Mouse (Mus musculus) adrenal gland, postnatal 4 days (tissue): ENCODE data around the gene Cldn6. TPM values are rescaled to one million over a fixed set of nuclear protein-coding genes. Genes with fewer than 3 reads are reported as not detected.

Experiments used
- DNase-seq, 2 experiments: peaks; one replicate each; pipeline ENCODE4 v3.0.0; 2021 to 2022; ENCODE audit warnings: low spot score in 2 of 2, mixed read lengths in 2 of 2
- long read RNA-seq, 2 experiments: library from polyadenylated mRNA; stranded (forward); transcript quantifications; one replicate each; pipeline ENCODE4 v2.0.0; 2021
- total RNA-seq, 2 experiments: library from RNA; stranded (reverse); gene quantifications; 2 replicates each; pipeline ENCODE4 v1.2.3; 2021

The Cldn6 gene
- total RNA-seq = 10 to 100 TPM in 1 of 2 experiments, not detected in 1; 12.1 TPM
- long read RNA-seq, experiment 1 = 0 reads
- long read RNA-seq, experiment 2, transcript Cldn6-203 (2 exons, 1,078 nt) = minor isoform, 5 of 13 reads
- long read RNA-seq, experiment 2, transcript Cldn6-201 (3 exons, 1,622 nt) = major isoform, 6 of 13 reads
- long read RNA-seq, experiment 2, partial matches to known transcripts = 0 of 13 reads
- long read RNA-seq, experiment 2, other reads (novel, unspliced or antisense) = 0 of 13 reads

- no peak for DNase-seq
Measured at GRCm38 (mm10) chr17:23679127-23679835, at the start of gene Cldn6. Gene Cldn6 (plus strand): TSS chr17:23679249.

- peak; percentile 60 to 68 for DNase-seq
Measured at GRCm38 (mm10) chr17:23630195-23631020, 48.6 kb upstream of the Cldn6 start.

GRCm38 (mm10) chr17:23631241-23631640 lies 47.8 kb upstream of the Cldn6 start:
- DNase-seq = no peak

GRCm38 (mm10) chr17:23644613-23645495 lies 34.2 kb upstream of the Cldn6 start, which contains the start of gene Mmp25:
Gene Mmp25 (minus strand): TSS chr17:23645277.
- no peak for DNase-seq

- DNase-seq = no peak
Measured at GRCm38 (mm10) chr17:23645894-23646293, 33.2 kb upstream of the Cldn6 start.

DNA sequence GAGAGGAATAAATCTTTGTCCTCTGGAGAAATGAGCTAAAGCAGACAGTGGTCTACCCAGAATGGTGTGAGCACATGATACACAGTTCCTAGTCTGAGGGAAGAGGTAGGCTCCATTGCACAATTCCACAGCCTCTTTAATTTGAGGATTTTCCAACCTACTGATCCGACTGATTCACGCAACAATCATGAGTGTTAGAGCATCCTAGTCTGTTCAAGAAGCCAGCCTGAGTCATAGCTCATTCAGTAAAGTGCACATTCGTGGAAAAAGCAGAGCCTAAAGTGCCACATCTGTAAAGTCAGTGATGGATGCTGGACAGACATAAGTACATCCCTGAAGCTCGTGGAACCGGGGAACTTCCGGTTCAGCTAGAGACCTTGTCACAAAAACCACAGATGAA lies 27.7 kb upstream of the Cldn6 start:
- no peak for DNase-seq

GRCm38 (mm10) chr17:23653324-23653723 lies 25.7 kb upstream of the Cldn6 start:
- DNase-seq = no peak

GRCm38 (mm10) chr17:23654001-23654400 lies 25.0 kb upstream of the Cldn6 start:
- no peak for DNase-seq

DNA sequence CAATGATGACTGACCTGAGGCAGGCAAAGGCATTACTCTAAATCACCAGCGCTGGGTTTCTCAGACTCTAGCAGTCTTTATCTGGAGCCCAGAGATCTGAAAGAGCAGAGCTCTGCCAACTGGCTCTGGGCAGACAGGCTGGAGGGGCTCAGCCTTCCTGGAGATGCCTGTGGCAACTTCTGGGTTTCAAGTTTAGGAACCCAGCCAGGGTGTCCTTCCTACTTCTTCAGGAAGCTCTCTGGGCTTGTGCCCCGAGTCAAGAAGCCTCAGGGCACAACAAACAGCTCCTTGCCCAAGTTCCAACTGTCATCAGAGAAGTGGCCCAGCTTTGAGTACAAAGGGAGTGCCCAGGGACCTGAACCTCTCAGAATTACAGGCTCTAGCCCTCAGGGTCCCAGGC lies 24.6 kb upstream of the Cldn6 start:
- DNase-seq = no peak

DNA sequence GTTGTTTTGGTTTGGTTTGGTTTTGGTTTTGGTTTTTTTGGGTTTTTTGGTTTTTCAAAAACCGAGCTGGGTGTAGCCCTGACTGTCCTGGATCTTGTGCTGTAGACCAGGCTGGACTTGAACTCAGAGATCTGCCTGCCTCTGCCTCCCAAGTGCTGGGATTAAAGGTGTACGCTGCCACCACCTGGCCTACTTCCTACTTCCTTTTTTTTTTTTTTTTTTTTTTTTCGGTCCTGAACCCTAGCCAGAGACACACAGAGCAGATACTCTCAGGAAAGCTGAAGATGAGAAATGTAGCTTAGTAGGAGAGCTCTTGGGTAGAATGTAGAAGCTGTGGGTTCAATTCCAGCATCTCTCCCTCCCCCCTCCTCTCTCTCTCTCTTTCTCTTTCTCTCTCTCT lies 20.6 kb upstream of the Cldn6 start:
- no peak for DNase-seq

DNA sequence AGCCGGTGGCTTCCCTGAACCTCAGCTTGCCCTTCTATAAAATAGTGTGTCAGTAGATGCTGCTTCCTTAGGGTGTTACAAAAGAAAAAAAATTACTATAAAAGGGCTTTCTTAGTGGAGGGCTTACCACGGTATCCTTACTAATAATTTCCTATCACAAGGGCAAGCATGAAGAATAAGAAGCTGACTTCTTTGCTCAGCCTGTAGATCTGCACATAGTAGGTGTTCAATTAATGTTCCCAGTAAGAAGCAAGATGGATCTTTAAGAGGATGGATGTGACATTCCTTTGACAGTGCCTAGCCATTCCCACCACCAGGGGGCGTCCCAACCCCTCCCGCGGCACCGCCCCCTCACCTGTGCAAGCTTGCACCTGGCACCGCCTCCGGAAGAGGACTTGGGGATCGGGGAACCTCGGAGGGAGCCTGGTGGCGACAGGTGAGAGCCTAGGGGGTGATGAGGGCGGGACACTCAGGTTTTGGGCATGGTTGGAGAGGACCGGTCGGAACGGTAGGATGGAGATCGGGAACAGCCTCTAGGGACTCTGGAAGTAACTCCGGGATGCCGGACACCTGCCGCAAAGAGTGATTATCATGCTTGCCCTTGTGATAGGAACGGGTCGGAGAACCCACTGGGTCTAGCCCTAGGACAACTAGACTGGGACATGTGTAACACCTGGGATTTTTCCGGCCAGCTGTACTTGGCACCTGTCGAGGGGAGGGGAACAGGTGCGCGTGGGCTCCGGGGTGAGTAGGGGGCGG lies 18.8 kb upstream of the Cldn6 start, which contains the start of gene Bicdl2:
TSS of gene Bicdl2 (plus strand) at position 390 of the 759 bp plus-strand sequence.
- no peak for DNase-seq

DNA sequence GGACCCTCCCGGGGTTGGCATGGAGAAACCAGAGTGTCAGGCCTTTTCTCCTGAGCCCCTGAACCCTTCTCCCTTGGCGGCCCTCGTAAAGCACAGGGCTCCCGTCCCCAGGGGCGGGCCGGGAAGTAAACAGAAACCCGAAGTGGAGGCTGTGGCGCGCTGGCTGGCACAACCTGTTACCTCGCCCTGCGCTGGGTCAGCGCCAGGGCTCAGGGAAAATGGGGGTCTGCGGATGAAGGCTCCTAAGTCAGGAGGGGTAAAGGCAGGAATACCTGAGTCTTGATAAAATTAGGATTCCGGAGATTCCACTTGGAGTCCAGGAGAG lies 18.2 kb upstream of the Cldn6 start:
- no peak for DNase-seq

- DNase-seq = no peak
Measured at GRCm38 (mm10) chr17:23661526-23661925, 17.5 kb upstream of the Cldn6 start.

GRCm38 (mm10) chr17:23664556-23665021 lies 14.5 kb upstream of the Cldn6 start:
- no peak for DNase-seq

- no peak for DNase-seq
Measured at GRCm38 (mm10) chr17:23665511-23665910, 13.5 kb upstream of the Cldn6 start.

- no peak for DNase-seq
Measured at GRCm38 (mm10) chr17:23670516-23671074, 8.5 kb upstream of the Cldn6 start.

GRCm38 (mm10) chr17:23671519-23671918 lies 7.5 kb upstream of the Cldn6 start:
- no peak for DNase-seq

GRCm38 (mm10) chr17:23672761-23673160 lies 6.3 kb upstream of the Cldn6 start:
- DNase-seq = no peak

GRCm38 (mm10) chr17:23673424-23674073 lies 5.5 kb upstream of the Cldn6 start, which contains the start of the genes Hcfc1r1 and Thoc6:
Gene Hcfc1r1 (plus strand): TSS chr17:23673596.
Gene Thoc6 (minus strand): TSS chr17:23673882.
- DNase-seq = peak; percentile 72 to 82
